Mouse (Mus musculus) neural tube, embryonic 10.5 days (tissue): Measurements from ENCODE around the gene B3gnt8.

ENCODE experiments used
- DNase-seq: peaks from one replicate; pipeline ENCODE4 v3.0.0-alpha.2; 2017; ENCODE audit warnings: low spot score; ENCODE audit errors: extremely low spot score

The B3gnt8 gene

GRCm38 (mm10) chr7:25657785-25658184 is 31.3 kb downstream of the B3gnt8 start:
- no peak for DNase-seq

- peak; percentile 97 for DNase-seq
These were observed 32.4 kb downstream of the B3gnt8 start, which contains the start of the genes Bckdha and Exosc5 for GRCm38 (mm10) chr7:25658657-25659472. TSS of gene Bckdha (minus strand) at chr7:25658981. TSS of gene Exosc5 (plus strand) at chr7:25659164.

- DNase-seq: no peak
These were observed 39.9 kb downstream of the B3gnt8 start for GRCm38 (mm10) chr7:25666381-25666780.

GRCm38 (mm10) chr7:25669158-25669557 is 42.7 kb downstream of the B3gnt8 start:
- DNase-seq: no peak

- DNase-seq: no peak
These were observed 43.2 kb downstream of the B3gnt8 start for GRCm38 (mm10) chr7:25669631-25670030.

GRCm38 (mm10) chr7:25670096-25670495 is 43.6 kb downstream of the B3gnt8 start:
- DNase-seq: no peak

- no peak for DNase-seq
These were observed 45.2 kb downstream of the B3gnt8 start for GRCm38 (mm10) chr7:25671686-25672085.

GRCm38 (mm10) chr7:25672442-25672841 is 46.0 kb downstream of the B3gnt8 start:
- no peak for DNase-seq

- DNase-seq: no peak
These were observed 47.8 kb downstream of the B3gnt8 start for GRCm38 (mm10) chr7:25674297-25674696.

- no peak for DNase-seq
These were observed 48.4 kb downstream of the B3gnt8 start, which contains the start of gene Tmem91 for GRCm38 (mm10) chr7:25674719-25675300. TSS of gene Tmem91 (minus strand) at chr7:25675166.

- DNase-seq: no peak
These were observed 49.0 kb downstream of the B3gnt8 start for GRCm38 (mm10) chr7:25675405-25675804.

- DNase-seq: no peak
These were observed 49.8 kb downstream of the B3gnt8 start for GRCm38 (mm10) chr7:25676085-25676781.

- DNase-seq: no peak
These were observed 50.6 kb downstream of the B3gnt8 start for GRCm38 (mm10) chr7:25677013-25677412.

GRCm38 (mm10) chr7:25679971-25680370 is 53.5 kb downstream of the B3gnt8 start:
- DNase-seq: no peak

GRCm38 (mm10) chr7:25680514-25681258 is 54.2 kb downstream of the B3gnt8 start, which contains the start of gene B9d2:
TSS of gene B9d2 (plus strand) at chr7:25680780.
- DNase-seq: peak; percentile 96

GRCm38 (mm10) chr7:25681341-25682231 is 55.1 kb downstream of the B3gnt8 start:
- DNase-seq: no peak

GRCm38 (mm10) chr7:25683474-25684180 is 57.2 kb downstream of the B3gnt8 start:
- no peak for DNase-seq

GRCm38 (mm10) chr7:25684659-25685058 is 58.2 kb downstream of the B3gnt8 start:
- no peak for DNase-seq
